Mouse (Mus musculus) stomach, postnatal 0 days (tissue): ENCODE data around the gene Olfr307.

ENCODE experiments used
- CTCF ChIP-seq: IDR thresholded peaks from 2 replicates; pipeline ENCODE4 v1.5.1; 2016; ENCODE audit warnings: antibody characterized with exemption, low read depth, mild to moderate bottlenecking, moderate library complexity
- EP300 ChIP-seq: optimal IDR thresholded peaks from 2 replicates; pipeline ENCODE3; 2016; ENCODE audit warnings: antibody characterized with exemption

- TF ChIP-seq CTCF (no peak), EP300 (no peak)
These were observed 6.9 kb upstream of the Olfr307 start for GRCm38 (mm10) chr7:86344253-86344652.
